Mouse (Mus musculus): ENCODE measurements at regions not wholly inside any gene's neighbourhood (a gene's known extent, or its start where the extent isn't known, plus 50 kb on each side); places are given as distances from the start of the nearest gene placed in this dataset.

DNA sequence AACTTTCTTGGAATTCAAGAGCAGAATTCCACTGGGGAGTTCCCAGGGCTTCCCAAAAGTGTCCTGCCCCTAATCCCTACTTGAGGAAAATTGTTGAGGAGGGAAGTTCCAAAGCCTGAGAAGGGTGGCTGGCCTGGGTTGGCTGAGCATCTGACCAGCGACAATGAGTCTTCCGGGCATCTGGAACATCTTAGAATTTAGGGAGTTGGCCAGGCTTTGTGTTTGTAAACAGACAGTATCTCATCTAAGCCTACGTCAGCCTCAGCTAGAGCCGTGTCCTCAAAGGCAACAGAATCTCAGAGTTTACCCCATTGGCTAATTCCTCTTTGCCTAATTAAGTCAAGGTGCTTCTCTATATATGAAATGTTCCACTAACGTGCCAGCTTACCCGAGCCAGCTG lies 141.6 kb downstream of the Dll1 start:
- TF ChIP-seq CTCF (IDR thresholded peaks at IDR 0.05; ENCODE audit: control insufficient read depth, insufficient read depth, insufficient read length) (no peak), USF1 (IDR thresholded peaks at IDR 0.05; ENCODE audit: low read depth) (no peak), CEBPB (IDR thresholded peaks at IDR 0.05; ENCODE audit: low read depth) (no peak)
